In the genomic region with DNA sequence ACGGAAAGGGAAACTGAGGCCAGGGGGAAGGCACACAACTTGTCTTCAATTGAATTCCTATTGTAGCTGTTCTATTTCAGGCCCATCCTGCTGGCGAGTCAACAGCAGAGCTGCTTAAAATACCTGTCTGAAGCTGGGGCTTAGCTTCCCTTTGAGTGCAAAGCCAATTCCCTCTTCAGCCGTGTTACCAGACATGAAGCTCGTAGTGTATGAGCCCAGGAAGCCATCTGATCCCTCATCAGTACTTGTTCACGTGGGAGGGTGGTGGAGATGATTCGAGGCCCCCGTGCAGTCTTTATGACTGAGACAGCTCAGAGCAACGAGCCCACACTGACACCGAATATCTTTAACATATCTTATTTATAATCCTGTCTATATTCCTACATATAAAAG, we compare ENCODE assay signal across 13 mouse cellular contexts. TPM values are rescaled to one million over a fixed set of nuclear protein-coding genes. Genes with fewer than 3 reads are reported as not detected.
A peak's percentile ranks its signal among the peaks of the same experiment; 100 is the strongest.
DNase-seq lines count a peak whose midpoint lies in the region; ATAC-seq lines count a peak whose summit lies in the region.
"Had no signal": no experiment of that assay in that cellular context is flagged by ENCODE, and none has a peak within 500 bp of the region (broad histone marks: within the 10 kb centered on the region; RNA-seq: fewer than 3 reads in every experiment).

No protein-coding gene starts in this region.

- no peaks in the 10 kb centered on the region for H3K27me3 ChIP-seq in heart, embryonic 12.5 days (replicated peaks)
- no peaks in the 10 kb centered on the region for H3K27me3 ChIP-seq in intestine, embryonic 15.5 days (replicated peaks)
- H3K27me3 ChIP-seq: neural tube, embryonic 15.5 days had no signal

- intact Hi-C loops in left cerebral cortex, postnatal 36 days (cut with DNase I) = loop anchor here (5.0 kb wide), 1 partner anchor 44 kb away; the partner anchor contains the start of gene G0s2

- peak overlapping the region; percentile 96 for H3K27ac ChIP-seq in heart, embryonic 12.5 days (ENCODE audit: poor library complexity, severe bottlenecking)
- peak overlapping the region; percentile 57 for H3K27ac ChIP-seq in intestine, embryonic 15.5 days
- H3K27ac ChIP-seq: midbrain, embryonic 10.5 days; neural tube, embryonic 15.5 days had no signal

- peaks cover 63% of the 10 kb centered on the region for H3K4me1 ChIP-seq in heart, embryonic 12.5 days (replicated peaks)
- peaks cover 14% of the 10 kb centered on the region for H3K4me1 ChIP-seq in intestine, embryonic 15.5 days (replicated peaks)

- ATAC-seq in cerebellum, adult (ENCODE audit: insufficient number of reproducible peaks, low FRiP score, low TSS enrichment) = peak; percentile 33
- peak; percentile 5 for ATAC-seq in heart, embryonic 12.5 days (ENCODE audit: insufficient number of reproducible peaks, low FRiP score)
- no peak for ATAC-seq in intestine, embryonic 15.5 days
- ATAC-seq: activated CD4-positive, CD25-positive, alpha-beta regulatory T cell, adult 4 months had no signal

- H3K9me3 ChIP-seq in heart, embryonic 12.5 days (replicated peaks) = no peaks in the 10 kb centered on the region
- H3K9me3 ChIP-seq in intestine, embryonic 15.5 days = no peaks in the 10 kb centered on the region
- H3K9me3 ChIP-seq: midbrain, embryonic 10.5 days; neural tube, embryonic 15.5 days had no signal

- H3K9ac ChIP-seq in heart, embryonic 12.5 days = no peak overlapping the region
- no peak overlapping the region for H3K9ac ChIP-seq in intestine, embryonic 15.5 days
- H3K9ac ChIP-seq: neural tube, embryonic 15.5 days had no signal

- H3K4me2 ChIP-seq in heart, embryonic 12.5 days = no peak overlapping the region
- H3K4me2 ChIP-seq in intestine, embryonic 15.5 days (replicated peaks) = no peak overlapping the region
- H3K4me2 ChIP-seq: neural tube, embryonic 15.5 days had no signal

- no peaks in the 10 kb centered on the region for H3K36me3 ChIP-seq in heart, embryonic 12.5 days
- H3K36me3 ChIP-seq in intestine, embryonic 15.5 days = no peaks in the 10 kb centered on the region
- H3K36me3 ChIP-seq: midbrain, embryonic 10.5 days; neural tube, embryonic 15.5 days had no signal

- no peak for DNase-seq in cerebellum, adult 9-11 months
- DNase-seq in heart, adult 9 months (ENCODE audit: low spot score in 2 of 2) = no peak
- DNase-seq in left cerebral cortex, postnatal 36 days (ENCODE audit: low spot score in 2 of 2) = peak; percentile 25 to 41
- DNase-seq in left cerebral cortex, adult 18-20 months (ENCODE audit: low spot score in 2 of 2) = no peak
- no peak for DNase-seq in adrenal gland, adult (ENCODE audit: inconsistent age in 2 of 2, low spot score in 1 of 2)

- H3K4me3 ChIP-seq in heart, embryonic 12.5 days = no peak overlapping the region
- no peak overlapping the region for H3K4me3 ChIP-seq in intestine, embryonic 15.5 days (replicated peaks)
- H3K4me3 ChIP-seq: midbrain, embryonic 10.5 days; neural tube, embryonic 15.5 days had no signal

- WGBS in heart, embryonic 12.5 days = 36% methylated on average over 9 of the region's 9 CpGs
- 61% methylated on average over 9 of the region's 9 CpGs for WGBS in intestine, embryonic 15.5 days

RNA-seq across cellular contexts. Expression of gene G0s2, which starts 43.3 kb away (rescaled TPM):
- polyA plus RNA-seq in heart, embryonic 12.5 days (2016; fragmentation: Nextera tagmentation; extraction: Ambion mirVana) = 36.5 and 38.2 TPM in 2 replicates
- total RNA-seq in left cerebral cortex, postnatal 36 days (2021) = 1 to 10 TPM; 5.3 to 8.7 TPM
- 1 to 10 TPM; 7.3 to 8.0 TPM for total RNA-seq in left cerebral cortex, adult 18-20 months (2021)
- polyA plus RNA-seq in intestine, embryonic 15.5 days (2015; fragmentation: Nextera tagmentation; extraction: Ambion mirVana) = 21.9 and 23.7 TPM in 2 replicates

RNA-seq across cellular contexts. Expression of gene Hsd11b1, which starts 52.5 kb away (rescaled TPM):
- 1.5 TPM in 2 replicates for polyA plus RNA-seq in heart, embryonic 12.5 days (2016; fragmentation: Nextera tagmentation; extraction: Ambion mirVana)
- total RNA-seq in left cerebral cortex, postnatal 36 days (2021) = 10 to 100 TPM; 14.2 to 26.7 TPM
- 10 to 100 TPM; 16.6 to 16.8 TPM for total RNA-seq in left cerebral cortex, adult 18-20 months (2021)
- polyA plus RNA-seq in intestine, embryonic 15.5 days (2015; fragmentation: Nextera tagmentation; extraction: Ambion mirVana) = 1.3 and 1.4 TPM in 2 replicates
- polyA plus RNA-seq: embryonic facial prominence, embryonic 11.5 days had no signal

RNA-seq across cellular contexts. Expression of gene Camk1g, which starts 53.7 kb away (rescaled TPM):
- 6.9 and 7.1 TPM in 2 replicates for polyA plus RNA-seq in heart, embryonic 12.5 days (2016; fragmentation: Nextera tagmentation; extraction: Ambion mirVana)
- 10 to 100 TPM; 32.4 to 47.1 TPM for total RNA-seq in left cerebral cortex, postnatal 36 days (2021)
- total RNA-seq in left cerebral cortex, adult 18-20 months (2021) = 10 to 100 TPM; 38.1 to 38.2 TPM
- polyA plus RNA-seq in intestine, embryonic 15.5 days (2015; fragmentation: Nextera tagmentation; extraction: Ambion mirVana) = 5.2 and 6.8 TPM in 2 replicates
- total RNA-seq: ES-E14 had no signal
- polyA plus RNA-seq: activated CD4-positive, CD25-positive, alpha-beta regulatory T cell, adult 4 months had no signal

Comparison
In these comparisons a context has a peak if more than half of its experiments do, and no peak if none do; other contexts are left out.
1. DNase-seq: peak in left cerebral cortex, postnatal 36 days (2 of 2); none in cerebellum, adult 9-11 months (single experiment), heart, adult 9 months (0 of 2), left cerebral cortex, adult 18-20 months (0 of 2) and adrenal gland, adult (0 of 2).